Mouse (Mus musculus): Measurements from ENCODE around the gene Taar8b.
"Not testable (repeated sequence)": the region's sequence is repeated elsewhere in the genome, so short reads cannot be mapped to it uniquely, and the experiment has no call there.

The Taar8b gene

GRCm38 (mm10) chr10:24092194-24092593 lies at the start of gene Taar8b:
Gene Taar8b (minus strand): TSS chr10:24092294.
- DNase-seq (ENCODE audit: low spot score in 2 of 2) = no peak

- no peak for DNase-seq (ENCODE audit: low spot score in 2 of 2)
These were observed 46.6 kb upstream of the Taar8b start for GRCm38 (mm10) chr10:24138623-24139261.

- no peak for DNase-seq (ENCODE audit: low spot score in 2 of 2)
These were observed 42.1 kb upstream of the Taar8b start for GRCm38 (mm10) chr10:24134071-24134645.

- no peak for DNase-seq (ENCODE audit: low spot score in 2 of 2)
These were observed 41.0 kb upstream of the Taar8b start for GRCm38 (mm10) chr10:24133132-24133531.

GRCm38 (mm10) chr10:24132273-24132672 lies 40.2 kb upstream of the Taar8b start:
- no peak for DNase-seq (ENCODE audit: low spot score in 2 of 2)

GRCm38 (mm10) chr10:24131451-24132262 lies 39.6 kb upstream of the Taar8b start:
- peak in 1 of 2 experiments; percentile 62 for DNase-seq (ENCODE audit: low spot score in 2 of 2)

- no peak for DNase-seq (ENCODE audit: low spot score in 2 of 2)
These were observed 19.2 kb upstream of the Taar8b start for GRCm38 (mm10) chr10:24111116-24111778.

GRCm38 (mm10) chr10:24109434-24109833 lies 17.3 kb upstream of the Taar8b start, which contains the start of gene Taar9:
Gene Taar9 (minus strand): TSS chr10:24109534.
- not testable (repeated sequence) for DNase-seq (ENCODE audit: low spot score in 2 of 2)

GRCm38 (mm10) chr10:24108236-24108635 lies 16.1 kb upstream of the Taar8b start:
- DNase-seq (ENCODE audit: low spot score in 2 of 2) = no peak

GRCm38 (mm10) chr10:24107747-24108146 lies 15.7 kb upstream of the Taar8b start:
- no peak for DNase-seq (ENCODE audit: low spot score in 2 of 2)

DNA sequence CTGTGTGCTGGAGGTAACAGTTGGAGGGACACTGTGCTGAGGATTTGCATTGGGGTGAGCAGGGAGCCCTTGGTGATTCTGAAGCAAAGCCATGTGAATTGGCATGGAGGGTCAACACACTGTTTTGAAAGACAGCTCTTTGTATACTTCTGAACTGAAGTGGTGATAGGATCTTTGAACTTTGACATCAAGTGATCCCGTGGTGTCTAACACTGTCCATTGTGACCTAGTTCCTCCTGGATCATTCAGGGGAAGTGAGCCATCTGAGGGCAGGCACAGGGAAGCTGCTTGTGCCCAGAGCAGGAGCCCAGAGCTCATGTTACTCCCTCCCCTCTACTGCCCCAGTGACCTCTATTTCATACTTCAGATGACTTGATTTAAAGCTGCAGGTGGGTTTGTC lies 11.2 kb upstream of the Taar8b start:
- not testable (repeated sequence) for DNase-seq (ENCODE audit: low spot score in 2 of 2)

DNA sequence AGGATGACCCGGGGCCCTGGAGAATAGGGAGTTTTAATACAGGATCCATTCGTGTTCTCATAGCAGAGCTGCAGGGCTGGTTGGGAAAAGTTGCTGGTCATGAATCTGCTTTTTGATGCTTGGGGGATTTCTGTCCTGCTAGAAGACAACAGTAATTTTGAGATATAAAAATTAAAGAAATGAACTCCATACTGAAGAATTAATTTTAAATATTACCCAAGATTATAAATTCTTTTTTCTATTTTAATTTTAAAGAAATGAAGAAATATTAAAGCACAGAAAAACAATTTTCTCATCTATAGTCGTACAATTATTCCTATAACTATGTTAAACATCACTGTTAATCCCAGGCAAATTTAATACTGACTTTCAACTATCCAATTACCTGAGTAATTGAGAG lies 9.7 kb upstream of the Taar8b start, which contains the start of gene Taar8c:
Gene Taar8c, minus strand, starts transcription at position 101 of the 400 bp plus-strand sequence.
- DNase-seq (ENCODE audit: low spot score in 2 of 2) = not testable (repeated sequence)

- DNase-seq (ENCODE audit: low spot score in 2 of 2) = not testable (repeated sequence)
These were observed 4.9 kb upstream of the Taar8b start for GRCm38 (mm10) chr10:24097010-24097409.

DNA sequence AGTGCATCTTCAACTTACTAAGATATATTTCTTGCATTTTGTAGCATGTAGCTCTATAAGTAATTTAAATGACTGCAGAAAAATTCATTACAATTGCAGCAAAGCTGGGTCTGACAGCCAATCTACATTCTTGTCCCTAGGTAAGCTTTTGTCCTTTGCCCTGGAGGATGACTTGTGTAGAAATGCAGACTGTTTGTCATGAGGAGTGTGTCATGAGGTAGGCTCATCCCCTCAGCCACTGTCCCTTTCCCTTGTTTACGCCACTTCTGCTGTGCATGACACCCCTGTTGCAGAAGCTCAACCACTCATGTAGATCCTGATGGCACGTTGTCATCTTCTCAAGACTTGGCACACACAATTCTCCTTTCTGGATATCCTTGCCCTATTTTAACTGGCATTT lies 4.9 kb downstream of the Taar8b start:
- no peak for DNase-seq (ENCODE audit: low spot score in 2 of 2)

GRCm38 (mm10) chr10:24086555-24086954 lies 5.5 kb downstream of the Taar8b start:
- DNase-seq (ENCODE audit: low spot score in 2 of 2) = no peak

DNA sequence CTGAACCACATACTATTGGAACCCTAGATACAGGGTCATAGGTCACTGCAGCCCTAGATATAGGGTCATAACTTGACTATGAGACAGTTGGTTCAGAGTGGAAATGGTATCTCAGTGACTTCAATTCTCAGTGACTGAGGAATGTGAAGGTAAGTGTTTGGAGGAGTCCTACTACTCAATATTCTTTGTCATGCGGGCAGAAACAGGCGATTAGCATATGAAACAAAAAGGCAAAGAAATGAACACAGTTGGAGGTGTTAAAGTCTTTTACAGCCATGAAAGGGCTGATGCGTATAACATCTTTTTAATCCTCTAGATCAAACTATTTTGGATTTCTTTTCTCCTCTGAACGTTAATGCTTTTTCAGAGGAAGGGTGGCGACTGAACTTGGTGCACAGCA lies 6.2 kb downstream of the Taar8b start:
- no peak for DNase-seq (ENCODE audit: low spot score in 2 of 2)

GRCm38 (mm10) chr10:24080166-24080565 lies 11.9 kb downstream of the Taar8b start:
- DNase-seq (ENCODE audit: low spot score in 2 of 2) = peak in 1 of 2 experiments; percentile 19

DNA sequence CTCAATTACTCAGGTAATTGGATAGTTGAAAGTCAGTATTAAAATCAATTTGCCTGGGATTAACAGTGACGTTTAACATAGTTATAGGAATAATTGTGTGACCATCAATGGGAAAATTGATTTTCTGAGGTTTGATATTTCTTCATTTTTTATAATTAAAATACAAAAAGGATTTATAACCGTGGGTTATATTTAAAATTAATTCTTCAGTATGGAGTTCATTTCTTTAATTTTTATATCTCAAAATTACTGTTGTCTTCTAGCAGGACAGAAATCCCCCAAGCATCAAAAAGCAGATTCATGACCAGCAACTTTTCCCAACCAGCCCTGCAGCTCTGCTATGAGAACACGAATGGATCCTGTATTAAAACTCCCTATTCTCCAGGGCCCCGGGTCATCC lies 15.9 kb downstream of the Taar8b start, which contains the start of gene Taar8a:
Gene Taar8a, plus strand, starts transcription at position 301 of the 400 bp plus-strand sequence.
- DNase-seq (ENCODE audit: low spot score in 2 of 2) = not testable (repeated sequence)

GRCm38 (mm10) chr10:24074751-24075150 lies 17.3 kb downstream of the Taar8b start:
- not testable (repeated sequence) for DNase-seq (ENCODE audit: low spot score in 2 of 2)

GRCm38 (mm10) chr10:24058986-24059385 lies 33.1 kb downstream of the Taar8b start:
- DNase-seq (ENCODE audit: low spot score in 2 of 2) = no peak

GRCm38 (mm10) chr10:24052039-24052438 lies 40.1 kb downstream of the Taar8b start:
- no peak for DNase-seq (ENCODE audit: low spot score in 2 of 2)

GRCm38 (mm10) chr10:24049210-24049609 lies 42.9 kb downstream of the Taar8b start, which contains the start of gene Taar7f:
Gene Taar7f (plus strand): TSS chr10:24049510.
- DNase-seq (ENCODE audit: low spot score in 2 of 2) = no peak
